Mouse (Mus musculus): ENCODE measurements around the gene Nxph4. TPM values are rescaled to one million over a fixed set of nuclear protein-coding genes. Genes with fewer than 3 reads are reported as not detected.

The Nxph4 gene
- polyA plus RNA-seq, 1 experiment from 2014 or later, result 0.44 TPM

DNA sequence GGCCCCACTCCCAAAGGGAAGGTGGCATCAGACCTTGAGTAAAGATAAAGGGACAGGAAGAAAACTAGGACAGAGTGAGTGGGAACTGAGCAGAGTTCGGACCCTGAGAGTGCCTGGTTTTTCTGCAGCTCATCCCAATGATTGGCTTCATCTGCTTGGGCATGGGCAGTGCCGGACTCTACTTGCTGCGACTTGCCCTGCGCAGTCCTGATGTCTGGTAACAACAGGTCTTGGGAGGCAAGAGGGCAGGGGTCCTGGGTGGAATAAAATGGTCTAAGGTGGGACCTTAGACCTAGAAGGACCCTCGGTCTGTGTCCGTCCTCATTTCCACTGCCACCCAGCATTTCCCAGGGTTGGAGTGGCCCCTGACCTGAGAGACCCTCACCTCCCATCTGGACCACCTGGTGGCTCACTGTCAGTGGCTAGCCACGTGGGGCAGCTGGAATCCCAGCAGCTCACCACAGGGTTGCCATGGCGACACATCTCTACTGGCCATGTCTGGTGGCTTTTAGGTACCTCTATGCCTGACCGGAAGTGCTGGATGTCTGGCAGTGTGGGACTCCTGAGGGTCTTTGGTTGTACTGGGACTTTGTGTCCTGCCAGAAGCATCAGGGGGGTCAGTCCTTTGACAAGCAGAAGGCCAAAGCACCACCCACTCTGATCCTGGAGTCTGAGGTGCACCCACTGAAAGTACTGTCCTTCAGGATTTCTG lies 18.9 kb downstream of the Nxph4 start:
- DNase-seq (ENCODE audit: low spot score), result no peak
- Histone ChIP-seq H3K4me3 (ENCODE audit: low read depth, low read length) (peak overlapping the region; percentile 24), H3K9ac (replicated peaks; ENCODE audit: low read depth) (no peak overlapping the region), H3K9me3 (ENCODE audit: low read length) (no peaks in the 10 kb centered on the region), H3K36me3 (ENCODE audit: insufficient read depth, low read length) (no peaks in the 10 kb centered on the region), H3K4me2 (replicated peaks; ENCODE audit: low read depth, low read length) (peak overlapping the region; percentile 41), H3K4me1 (ENCODE audit: insufficient read depth, low read depth, low read length) (peaks cover 28% of the 10 kb centered on the region), H3K27me3 (replicated peaks; ENCODE audit: insufficient read depth, low read length) (peaks cover 19% of the 10 kb centered on the region; the same call in 1 of the 2 replicates), H3K27ac (ENCODE audit: low read length) (peak overlapping the region; percentile 70)
- ATAC-seq, result no peak
- TF ChIP-seq CTCF (IDR thresholded peaks at IDR 0.05) (no peak), EP300 (IDR thresholded peaks at IDR 0.05) (no peak)
- WGBS, result 38% methylated on average over 9 of the region's 9 CpGs

DNA sequence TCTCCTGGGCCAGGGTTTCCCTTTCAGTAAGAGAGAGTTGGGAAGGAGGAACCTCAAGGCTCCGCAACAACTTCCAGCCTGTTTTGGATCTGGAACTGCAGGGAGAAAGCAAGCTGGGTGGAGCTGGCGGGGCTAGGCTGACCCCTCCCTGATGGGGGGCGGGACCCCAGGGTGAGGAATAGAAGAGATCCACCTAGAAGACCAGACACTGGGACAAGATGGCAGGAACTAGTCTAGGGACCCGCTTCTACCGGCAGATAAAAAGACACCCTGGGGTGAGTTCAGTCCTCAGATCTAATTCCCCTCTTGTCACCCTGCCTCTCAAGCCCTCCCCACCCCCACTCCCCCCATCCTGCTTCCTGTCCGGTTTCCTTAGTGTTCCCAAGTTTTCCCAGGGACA lies 19.6 kb downstream of the Nxph4 start, which contains the start of gene Ndufa4l2:
TSS of gene Ndufa4l2 (plus strand) at position 204 of the 400 bp plus-strand sequence.
- no peak for TF ChIP-seq CTCF (IDR thresholded peaks at IDR 0.05)
- TF ChIP-seq EP300 (IDR thresholded peaks at IDR 0.05), result no peak
- Histone ChIP-seq H3K9ac (replicated peaks; ENCODE audit: low read depth) (no peak within 1 kb of the TSS), H3K4me3 (ENCODE audit: low read depth, low read length) (peak within 1 kb of the TSS; percentile 24), H3K4me2 (replicated peaks; ENCODE audit: low read depth, low read length) (peak within 1 kb of the TSS; percentile 91), H3K27me3 (replicated peaks; ENCODE audit: insufficient read depth, low read length) (peaks cover 19% of the 10 kb centered on the region; the same call in 1 of the 2 replicates), H3K9me3 (ENCODE audit: low read length) (no peaks in the 10 kb centered on the region), H3K27ac (ENCODE audit: low read length) (peak within 1 kb of the TSS; percentile 70), H3K36me3 (ENCODE audit: insufficient read depth, low read length) (no peaks in the 10 kb centered on the region), H3K4me1 (ENCODE audit: insufficient read depth, low read depth, low read length) (peaks cover 28% of the 10 kb centered on the region)
- no peak for DNase-seq (ENCODE audit: low spot score)
- ATAC-seq, result peak; percentile 13; the same call in 1 of the 2 replicates
- WGBS, result 20% methylated on average over 4 of the region's 6 CpGs

DNA sequence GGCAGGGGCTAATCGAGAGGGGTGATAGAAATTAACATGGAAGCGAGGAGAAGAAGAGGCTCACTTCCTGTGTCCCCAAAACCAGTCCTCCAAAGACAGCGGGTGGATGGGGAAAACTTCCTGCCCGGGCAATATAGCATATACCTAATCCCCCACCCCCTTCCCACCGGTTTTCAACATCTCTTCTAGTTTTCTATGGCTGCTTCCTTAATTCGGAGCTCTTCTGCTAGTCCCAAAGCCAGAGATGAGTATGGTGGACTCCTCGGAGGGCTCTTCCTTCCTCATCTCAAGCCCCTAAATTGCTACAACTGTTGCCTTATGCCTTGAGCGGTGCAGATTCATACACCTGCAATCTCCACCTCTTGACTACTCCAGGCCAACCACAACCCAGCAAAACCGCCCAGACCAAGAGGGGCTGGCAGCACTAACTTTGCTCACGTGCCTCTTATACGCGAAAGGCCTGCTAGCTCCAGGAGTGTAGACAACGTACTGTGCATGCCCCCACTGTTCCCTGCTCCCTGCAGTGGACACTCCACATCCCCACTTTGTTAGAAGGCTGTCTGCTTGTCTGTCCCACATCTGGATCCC lies 20.2 kb downstream of the Nxph4 start:
- Histone ChIP-seq H3K27me3 (replicated peaks; ENCODE audit: insufficient read depth, low read length) (peaks cover 19% of the 10 kb centered on the region; the same call in 1 of the 2 replicates), H3K36me3 (ENCODE audit: insufficient read depth, low read length) (no peaks in the 10 kb centered on the region), H3K27ac (ENCODE audit: low read length) (peak overlapping the region; percentile 20; the same call in 1 of the 2 replicates), H3K4me3 (ENCODE audit: low read depth, low read length) (no peak overlapping the region), H3K4me2 (replicated peaks; ENCODE audit: low read depth, low read length) (peak overlapping the region; percentile 91; the same call in 1 of the 2 replicates), H3K9me3 (ENCODE audit: low read length) (no peaks in the 10 kb centered on the region), H3K4me1 (ENCODE audit: insufficient read depth, low read depth, low read length) (peaks cover 28% of the 10 kb centered on the region), H3K9ac (replicated peaks; ENCODE audit: low read depth) (no peak overlapping the region)
- ATAC-seq (no peak), DNase-seq (ENCODE audit: low spot score) (no peak)
- 23% methylated on average over 13 of the region's 13 CpGs for WGBS
- TF ChIP-seq EP300 (IDR thresholded peaks at IDR 0.05) (no peak), CTCF (IDR thresholded peaks at IDR 0.05) (no peak)

DNA sequence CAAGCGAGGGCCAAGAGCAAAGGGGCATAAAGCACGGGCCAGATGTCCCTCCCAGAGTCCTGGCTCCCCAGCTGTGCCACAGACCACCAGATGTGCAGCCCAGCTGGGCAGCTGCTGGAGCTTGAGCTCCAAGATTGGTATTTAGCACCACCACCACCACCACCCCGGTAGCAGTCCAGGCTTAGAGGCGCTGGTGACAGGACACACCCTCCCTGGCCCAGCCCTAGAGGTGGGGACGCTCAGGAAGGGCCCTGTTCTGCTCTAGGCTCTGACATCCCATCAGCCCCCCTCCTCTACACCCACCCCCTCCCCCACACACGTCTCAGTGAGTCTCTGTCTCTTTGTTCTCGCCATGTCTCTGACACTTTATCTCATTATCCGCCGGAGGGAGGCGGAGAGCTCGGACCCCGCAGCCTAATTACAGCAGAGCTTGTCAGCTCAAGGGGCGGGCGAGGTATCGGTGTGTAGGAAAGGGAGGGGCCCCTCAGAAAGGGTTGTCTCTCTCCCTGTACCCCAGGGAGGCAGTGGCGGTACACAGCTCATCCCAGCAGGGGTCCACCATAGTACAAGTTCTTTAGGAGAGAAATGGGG lies 20.8 kb downstream of the Nxph4 start:
- TF ChIP-seq EP300 (IDR thresholded peaks at IDR 0.05), result no peak
- H3K27me3 ChIP-seq (replicated peaks; ENCODE audit: insufficient read depth, low read length), result peaks cover 19% of the 10 kb centered on the region; the same call in 1 of the 2 replicates

DNA sequence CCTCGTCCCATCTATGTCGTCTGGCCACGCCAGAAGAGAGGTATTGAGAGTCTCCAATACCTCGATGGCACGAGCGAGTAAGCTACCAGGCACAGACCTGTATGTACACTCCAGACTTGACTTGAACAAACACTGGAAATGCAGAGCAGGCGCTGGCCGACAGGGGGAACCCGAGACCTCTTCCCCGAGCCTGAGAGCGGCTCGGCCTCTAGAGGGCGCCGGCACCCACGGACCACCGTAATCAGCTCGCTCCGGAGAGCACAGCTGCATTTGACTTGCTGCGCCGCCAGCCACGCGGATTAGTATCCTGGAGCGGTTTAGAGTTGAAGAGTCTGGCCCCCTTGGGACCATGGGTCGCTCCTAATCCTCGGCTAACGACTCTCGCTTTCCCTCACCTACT lies 21.5 kb downstream of the Nxph4 start:
- H3K27me3 ChIP-seq (replicated peaks; ENCODE audit: insufficient read depth, low read length), result peaks cover 25% of the 10 kb centered on the region; the same call in 1 of the 2 replicates
- peak overlapping the region; percentile 91 for H3K4me2 ChIP-seq (replicated peaks; ENCODE audit: low read depth, low read length)
- no peaks in the 10 kb centered on the region for H3K9me3 ChIP-seq (ENCODE audit: low read length)
- H3K4me1 ChIP-seq (ENCODE audit: insufficient read depth, low read depth, low read length), result peaks cover 28% of the 10 kb centered on the region
- DNase-seq (ENCODE audit: low spot score), result peak; percentile 92
- no peak overlapping the region for H3K27ac ChIP-seq (ENCODE audit: low read length)
- peak; percentile 63 for ATAC-seq
- 0% methylated on average over 27 of the region's 27 CpGs for WGBS
- TF ChIP-seq EP300 (IDR thresholded peaks at IDR 0.05) (no peak), CTCF (IDR thresholded peaks at IDR 0.05) (peak; percentile 100)
- H3K4me3 ChIP-seq (ENCODE audit: low read depth, low read length), result peak overlapping the region; percentile 30
- peak overlapping the region; percentile 26; the same call in 1 of the 2 replicates for H3K9ac ChIP-seq (replicated peaks; ENCODE audit: low read depth)
- no peaks in the 10 kb centered on the region for H3K36me3 ChIP-seq (ENCODE audit: insufficient read depth, low read length)

More for the DNA sequence above, 20.8 kb downstream of the Nxph4 start:
- peak overlapping the region; percentile 30 for H3K4me3 ChIP-seq (ENCODE audit: low read depth, low read length)
- peak overlapping the region; percentile 26; the same call in 1 of the 2 replicates for H3K9ac ChIP-seq (replicated peaks; ENCODE audit: low read depth)
- DNase-seq (ENCODE audit: low spot score) (no peak), ATAC-seq (no peak)
- H3K4me1 ChIP-seq (ENCODE audit: insufficient read depth, low read depth, low read length), result peaks cover 28% of the 10 kb centered on the region
- no peaks in the 10 kb centered on the region for H3K36me3 ChIP-seq (ENCODE audit: insufficient read depth, low read length)
- no peak overlapping the region for H3K27ac ChIP-seq (ENCODE audit: low read length)
- no peaks in the 10 kb centered on the region for H3K9me3 ChIP-seq (ENCODE audit: low read length)
- 3% methylated on average over 15 of the region's 16 CpGs for WGBS
- H3K4me2 ChIP-seq (replicated peaks; ENCODE audit: low read depth, low read length), result peak overlapping the region; percentile 91

DNA sequence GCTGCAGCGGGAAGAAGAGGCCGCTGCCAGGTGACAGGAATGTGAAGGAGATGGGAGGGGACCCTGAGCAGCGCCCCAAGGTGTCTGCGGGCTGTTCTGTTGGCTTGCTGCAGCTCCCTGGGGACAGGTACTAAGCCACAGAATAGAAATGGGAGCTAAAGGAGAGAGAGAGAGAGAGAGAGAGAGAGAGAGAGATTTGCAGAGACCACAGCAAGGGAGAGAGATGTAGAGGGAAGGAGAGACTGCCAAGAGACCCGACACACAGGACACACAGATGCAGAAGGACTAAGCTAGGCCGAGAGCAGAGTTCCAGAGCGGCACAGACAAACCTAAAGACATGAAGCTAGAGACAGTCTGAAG lies 22.1 kb downstream of the Nxph4 start:
- ATAC-seq (no peak), DNase-seq (ENCODE audit: low spot score) (no peak)
- H3K9ac ChIP-seq (replicated peaks; ENCODE audit: low read depth), result 0 out of 2 replicates have a peak overlapping the region, but pooled peaks have one; percentile 12
- H3K27ac ChIP-seq (ENCODE audit: low read length), result no peak overlapping the region
- TF ChIP-seq EP300 (IDR thresholded peaks at IDR 0.05) (no peak), CTCF (IDR thresholded peaks at IDR 0.05) (no peak; the same call in 1 of the 2 replicates)
- no peaks in the 10 kb centered on the region for H3K9me3 ChIP-seq (ENCODE audit: low read length)
- H3K27me3 ChIP-seq (replicated peaks; ENCODE audit: insufficient read depth, low read length), result peaks cover 27% of the 10 kb centered on the region; the same call in 1 of the 2 replicates
- 6% methylated on average over 7 of the region's 7 CpGs for WGBS
- peaks cover 27% of the 10 kb centered on the region for H3K4me1 ChIP-seq (ENCODE audit: insufficient read depth, low read depth, low read length)
- peak overlapping the region; percentile 91 for H3K4me2 ChIP-seq (replicated peaks; ENCODE audit: low read depth, low read length)
- H3K36me3 ChIP-seq (ENCODE audit: insufficient read depth, low read length), result no peaks in the 10 kb centered on the region
- H3K4me3 ChIP-seq (ENCODE audit: low read depth, low read length), result peak overlapping the region; percentile 44
